Mouse (Mus musculus) MEL (cell line): ENCODE data around the gene Katnbl1.

Experiments
- CTCF ChIP-seq, 3 experiments: IDR thresholded peaks in 2 of 3; conservative IDR thresholded peaks in 1 of 3; 2 replicates each; pipeline ENCODE4 v1.5.1; 2011 to 2012; ENCODE audit warnings: low read length in 3 of 3, low read depth in 2 of 3, mild to moderate bottlenecking in 2 of 3, improper control_type of control experiment in 1 of 3, inconsistent platforms in 1 of 3, mixed read lengths in 1 of 3, moderate library complexity in 1 of 3; ENCODE audit not compliant: control insufficient read depth in 1 of 3, insufficient read depth in 1 of 3, poor library complexity in 1 of 3, severe bottlenecking in 1 of 3
- EP300 ChIP-seq, 2 experiments: IDR thresholded peaks; 2 replicates each; pipeline ENCODE4 v1.6.1; 2011; ENCODE audit warnings: improper control_type of control experiment in 2 of 2, low read length in 2 of 2, low read depth in 1 of 2, mild to moderate bottlenecking in 1 of 2
- ETS1 ChIP-seq: IDR thresholded peaks from 2 replicates; pipeline ENCODE4 v1.6.1; 2012; ENCODE audit warnings: low read depth, mild to moderate bottlenecking, inconsistent platforms, low read length, improper control_type of control experiment, moderate library complexity
- GABPA ChIP-seq: IDR thresholded peaks from 2 replicates; pipeline ENCODE4 v1.6.1; 2012; ENCODE audit warnings: low read depth, mild to moderate bottlenecking, inconsistent platforms, low read length, improper control_type of control experiment, moderate library complexity
- GATA1 ChIP-seq: IDR thresholded peaks from 2 replicates; pipeline ENCODE4 v1.6.1; 2011; ENCODE audit warnings: low read depth, low read length, improper control_type of control experiment
- HCFC1 ChIP-seq: IDR thresholded peaks from 2 replicates; pipeline ENCODE4 v1.6.1; 2012; ENCODE audit warnings: low read depth, mild to moderate bottlenecking, inconsistent platforms, low read length, improper control_type of control experiment, moderate library complexity
- JUND ChIP-seq: IDR thresholded peaks from 2 replicates; pipeline ENCODE4 v1.6.1; 2011; ENCODE audit warnings: low read depth, mild to moderate bottlenecking, improper control_type of control experiment, low read length
- KAT2A ChIP-seq: conservative IDR thresholded peaks from 2 replicates; pipeline ENCODE4 v1.6.1; 2012; ENCODE audit warnings: low read depth, low read length, improper control_type of control experiment, inconsistent platforms
- MAZ ChIP-seq: IDR thresholded peaks from 2 replicates; pipeline ENCODE4 v1.6.1; 2012; ENCODE audit warnings: low read depth, mild to moderate bottlenecking, inconsistent platforms, low read length, improper control_type of control experiment
- POLR2A ChIP-seq, 2 experiments: IDR thresholded peaks; 2 replicates each; pipeline ENCODE4 v1.6.1; 2011 to 2012; ENCODE audit warnings: low read length in 2 of 2, mild to moderate bottlenecking in 2 of 2, control low read depth in 1 of 2, improper control_type of control experiment in 1 of 2, low read depth in 1 of 2, moderate library complexity in 1 of 2; ENCODE audit not compliant: control insufficient read depth in 1 of 2, insufficient read depth in 1 of 2, poor library complexity in 1 of 2
- RAD21 ChIP-seq: IDR thresholded peaks from 2 replicates; pipeline ENCODE4 v1.6.1; 2011; ENCODE audit warnings: mild to moderate bottlenecking, low read depth, low read length, improper control_type of control experiment
- SMC3 ChIP-seq: IDR thresholded peaks from 2 replicates; pipeline ENCODE4 v1.6.1; 2011; ENCODE audit warnings: low read depth, low read length, improper control_type of control experiment
- TCF12 ChIP-seq: IDR thresholded peaks from 2 replicates; pipeline ENCODE4 v1.6.1; 2014; ENCODE audit warnings: low read depth, mild to moderate bottlenecking, inconsistent platforms, low read length, improper control_type of control experiment, moderate library complexity
- USF1 ChIP-seq: IDR thresholded peaks from 2 replicates; pipeline ENCODE4 v1.6.1; 2014; ENCODE audit warnings: low read depth, mild to moderate bottlenecking, inconsistent platforms, low read length, improper control_type of control experiment, moderate library complexity

DNA sequence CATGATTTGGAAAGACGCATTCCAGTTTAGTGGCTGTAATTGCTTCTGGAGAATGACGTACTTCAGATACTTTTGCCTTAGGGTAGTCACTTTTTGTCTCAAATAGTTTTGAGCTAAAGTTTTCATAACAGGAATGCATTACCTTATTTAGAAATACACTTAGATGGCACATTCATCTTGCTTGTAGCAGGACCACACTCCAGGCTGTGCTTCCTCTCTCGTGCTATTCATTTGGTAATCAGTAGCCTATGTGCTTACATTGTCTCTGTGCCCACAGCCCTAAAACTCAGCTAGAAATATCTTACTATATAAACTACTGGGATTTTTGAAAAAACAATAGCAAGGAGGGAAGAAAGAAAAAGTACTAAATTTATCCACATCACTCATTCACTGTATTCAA lies 28.0 kb downstream of the Katnbl1 start:
- TF ChIP-seq KAT2A, result no peak
- TF ChIP-seq ETS1, result no peak
- TF ChIP-seq EP300 (IDR thresholded peaks at IDR 0.05; ENCODE audit: low read depth in 1 of 2, low read length in 2 of 2), result no peak
- TF ChIP-seq TCF12, result no peak
- no peak for TF ChIP-seq JUND
- no peak for TF ChIP-seq GABPA
- no peak for TF ChIP-seq CTCF (IDR thresholded peaks at IDR 0.05 in 2 of 3, conservative IDR thresholded peaks at IDR 0.05 in 1 of 3; ENCODE audit: control insufficient read depth in 1 of 3, insufficient read depth in 1 of 3, low read depth in 2 of 3, low read length in 3 of 3, poor library complexity in 1 of 3, severe bottlenecking in 1 of 3)
- no peak for TF ChIP-seq RAD21
- no peak for TF ChIP-seq MAZ
- no peak for TF ChIP-seq POLR2A (IDR thresholded peaks at IDR 0.05; ENCODE audit: control insufficient read depth in 1 of 2, insufficient read depth in 1 of 2, low read depth in 1 of 2, low read length in 2 of 2, poor library complexity in 1 of 2)
- TF ChIP-seq SMC3, result no peak
- no peak for TF ChIP-seq USF1
- TF ChIP-seq HCFC1, result no peak
- no peak for TF ChIP-seq GATA1
